ENCODE assay signal across 20 mouse cellular contexts in the genomic region with DNA sequence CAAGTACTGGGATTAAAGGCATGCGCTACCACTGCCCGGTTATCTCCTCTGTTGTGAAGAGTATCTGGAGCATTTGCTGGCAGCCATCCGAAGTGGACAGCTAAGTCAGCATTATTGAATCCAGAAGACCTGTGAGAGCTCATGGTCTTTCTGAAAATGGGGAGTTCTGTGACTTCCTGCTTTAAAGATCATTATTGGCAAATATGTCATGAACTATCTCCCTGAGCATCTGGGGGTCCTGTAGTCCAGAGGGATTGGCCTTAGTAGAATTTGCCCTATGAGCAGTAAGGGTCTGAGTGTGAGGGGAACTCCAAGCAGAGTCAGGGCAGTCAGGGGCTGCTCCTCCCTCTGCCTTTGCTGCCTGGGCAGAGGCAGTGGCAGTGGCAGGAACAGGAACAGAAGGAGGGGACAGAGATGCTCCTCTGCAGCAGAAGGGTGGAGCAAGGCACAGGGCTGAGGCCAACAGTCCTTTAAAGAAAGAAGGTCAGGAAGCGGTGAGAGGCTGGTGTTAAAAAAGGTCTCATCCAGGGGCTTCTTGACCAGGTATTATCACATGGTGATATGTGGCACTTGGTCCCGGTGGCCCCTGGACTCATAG.
"Had no signal": no experiment of that assay in that cellular context is flagged by ENCODE, and none has a peak within 500 bp of the region (broad histone marks: within the 10 kb centered on the region; RNA-seq: fewer than 3 reads in every experiment).

No protein-coding gene starts in this region.

- H3K36me3 ChIP-seq: midbrain, embryonic 10.5 days; midbrain, embryonic 12.5 days; neural tube, embryonic 13.5 days; neural tube, embryonic 15.5 days; stomach, embryonic 15.5 days had no signal

- DNase-seq: lung, adult 18-20 months; lung, embryonic 14.5 days; lung, postnatal 10 days; lung, postnatal 4 days; midbrain, embryonic 14.5 days; retina, postnatal 1 day; right cerebral cortex, adult 18-20 months; right cerebral cortex, postnatal 25 days; right cerebral cortex, postnatal 4 days; thymus, adult 2 months; thymus, postnatal 25 days; thymus, postnatal 4 days had no signal

- H3K9me3 ChIP-seq: midbrain, embryonic 10.5 days; midbrain, embryonic 12.5 days; neural tube, embryonic 13.5 days; neural tube, embryonic 15.5 days; stomach, embryonic 15.5 days had no signal

- H3K4me3 ChIP-seq: midbrain, embryonic 10.5 days; midbrain, embryonic 12.5 days; myocyte; neural tube, embryonic 13.5 days; neural tube, embryonic 15.5 days; stomach, embryonic 15.5 days had no signal

- H3K9ac ChIP-seq: lung, embryonic 14.5 days; midbrain, embryonic 12.5 days; neural tube, embryonic 13.5 days; neural tube, embryonic 15.5 days; stomach, embryonic 15.5 days had no signal

- H3K27me3 ChIP-seq: midbrain, embryonic 12.5 days; neural tube, embryonic 13.5 days; neural tube, embryonic 15.5 days; stomach, embryonic 15.5 days had no signal

- H3K4me2 ChIP-seq: lung, embryonic 14.5 days; midbrain, embryonic 12.5 days; neural tube, embryonic 13.5 days; neural tube, embryonic 15.5 days; stomach, embryonic 15.5 days had no signal

- H3K4me1 ChIP-seq: neural tube, embryonic 13.5 days; neural tube, embryonic 15.5 days had no signal

- ATAC-seq: midbrain, embryonic 16.5 days had no signal

- H3K27ac ChIP-seq: midbrain, embryonic 10.5 days; midbrain, embryonic 12.5 days; neural tube, embryonic 13.5 days; neural tube, embryonic 15.5 days; stomach, embryonic 15.5 days; stomach, postnatal 0 days had no signal
